Mouse (Mus musculus) heart, embryonic 13.5 days (tissue): ENCODE results near the gene Smyd3. TPM values are rescaled to one million over a fixed set of nuclear protein-coding genes. Genes with fewer than 3 reads are reported as not detected.

Experiments
- ATAC-seq: fragments of 200-750 bp; cut with Nextera tagmentation; 2 replicates; pipeline ENCODE4 v1.8.0; 2017; ENCODE audit warnings: moderate TSS enrichment; ENCODE audit not compliant: insufficient number of reproducible peaks, low FRiP score, low TSS enrichment; ENCODE audit errors: extremely low read depth
- H3K27ac ChIP-seq: fragments of 300-500 bp; sonication (generic); replicated peaks from 2 replicates; pipeline ENCODE4 v1.5.1; 2015; ENCODE audit warnings: moderate library complexity, mild to moderate bottlenecking, inconsistent platforms
- H3K27me3 ChIP-seq: fragments of 300-500 bp; sonication (generic); replicated peaks from 2 replicates; pipeline ENCODE4 v1.6.1; 2015; ENCODE audit warnings: mild to moderate bottlenecking, inconsistent platforms
- H3K36me3 ChIP-seq: fragments of 300-500 bp; sonication (generic); 2 replicates; pipeline ENCODE4 v1.6.1; 2015; ENCODE audit warnings: mild to moderate bottlenecking, inconsistent platforms
- H3K4me1 ChIP-seq: fragments of 300-500 bp; sonication (generic); 2 replicates; pipeline ENCODE4 v1.6.1; 2015; ENCODE audit warnings: inconsistent platforms
- H3K4me2 ChIP-seq: fragments of 300-500 bp; sonication (generic); 2 replicates; pipeline ENCODE4 v1.6.1; 2015; ENCODE audit warnings: inconsistent platforms, mild to moderate bottlenecking, moderate library complexity
- H3K4me3 ChIP-seq: fragments of 300-500 bp; sonication (generic); 2 replicates; pipeline ENCODE4 v1.5.1; 2015; ENCODE audit warnings: moderate library complexity, mild to moderate bottlenecking, inconsistent platforms
- H3K9ac ChIP-seq: fragments of 300-500 bp; sonication (generic); 2 replicates; pipeline ENCODE4 v1.6.1; 2015; ENCODE audit warnings: inconsistent platforms, mild to moderate bottlenecking, moderate library complexity
- H3K9me3 ChIP-seq: fragments of 300-500 bp; sonication (generic); 2 replicates; pipeline ENCODE4 v1.6.1; 2016; ENCODE audit warnings: inconsistent platforms
- WGBS: fragments of 180-500 bp; shearing (Covaris S2); methylation state at CpG from one replicate; pipeline ENCODE4 v1.1.7; 2015; ENCODE audit warnings: mixed read lengths; 5-methylcytosine and 5-hydroxymethylcytosine counted together
- polyA plus RNA-seq: library from polyadenylated mRNA; unstranded; fragments of >200 nt; fragmentation: Nextera tagmentation; extraction: Ambion mirVana; gene quantifications from 2 replicates; pipeline ENCODE4 v1.2.1, GENCODE M21; 2015

Gene Smyd3
- polyA plus RNA-seq, 1 experiment from 2014 or later = 9.6 TPM

GRCm38 (mm10) chr1:178929531-178929930 is 588.3 kb downstream of the Smyd3 start:
- H3K36me3 ChIP-seq = peaks cover 66% of the 10 kb centered on the region
- no peaks in the 10 kb centered on the region for H3K27me3 ChIP-seq
- H3K27ac ChIP-seq = no peak overlapping the region
- ATAC-seq = no peak
- no peak overlapping the region for H3K4me2 ChIP-seq
- H3K9ac ChIP-seq = no peak overlapping the region
- H3K9me3 ChIP-seq = no peaks in the 10 kb centered on the region
- H3K4me1 ChIP-seq = no peaks in the 10 kb centered on the region
- H3K4me3 ChIP-seq = no peak overlapping the region
- 39% methylated on average over 4 of the region's 4 CpGs for WGBS

GRCm38 (mm10) chr1:178924492-178925183 is 593.2 kb downstream of the Smyd3 start:
- 74% methylated on average over 8 of the region's 8 CpGs for WGBS
- Histone ChIP-seq H3K27ac (no peak overlapping the region), H3K4me2 (no peak overlapping the region), H3K9ac (no peak overlapping the region), H3K4me3 (no peak overlapping the region), H3K9me3 (no peaks in the 10 kb centered on the region), H3K27me3 (no peaks in the 10 kb centered on the region), H3K36me3 (peaks cover 42% of the 10 kb centered on the region), H3K4me1 (no peaks in the 10 kb centered on the region)
- no peak for ATAC-seq

DNA sequence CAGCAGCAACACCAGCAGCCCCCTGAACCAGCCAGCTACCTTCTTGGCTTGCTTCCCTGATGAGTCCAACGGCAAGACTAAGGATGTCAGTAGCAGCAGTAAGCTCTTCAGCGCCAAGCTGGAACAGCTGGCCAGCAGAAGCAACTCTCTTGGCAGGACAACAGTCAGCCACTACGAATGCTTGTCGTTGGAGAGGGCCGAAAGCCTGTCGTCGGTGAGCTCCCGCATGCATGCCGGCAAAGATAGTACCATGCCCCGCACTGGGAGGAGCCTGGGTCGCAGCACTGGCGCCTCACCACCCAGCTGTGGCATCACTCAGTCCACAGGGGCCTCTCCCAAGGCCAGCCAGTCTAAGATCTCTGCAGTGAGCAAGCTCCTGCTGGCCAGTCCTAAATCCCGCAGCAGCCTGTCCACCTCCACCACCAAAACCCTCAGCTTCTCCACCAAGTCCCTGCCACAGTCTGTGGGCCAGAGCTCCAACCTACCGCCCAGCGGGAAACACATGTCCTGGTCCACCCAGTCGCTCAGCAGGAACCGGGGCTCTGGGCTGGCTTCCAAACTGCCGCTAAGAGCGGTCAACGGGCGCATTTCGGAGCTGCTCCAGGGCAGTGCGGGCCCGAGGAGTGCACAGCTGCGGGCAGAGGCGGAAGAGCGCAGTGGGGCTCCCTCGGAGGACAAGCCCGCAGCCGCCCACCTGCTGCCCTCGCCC is 600.5 kb downstream of the Smyd3 start:
- H3K4me1 ChIP-seq = peaks cover 26% of the 10 kb centered on the region
- peak overlapping the region; percentile 18; the same call in 1 of the 2 replicates for H3K4me2 ChIP-seq
- no peak overlapping the region for H3K27ac ChIP-seq
- H3K36me3 ChIP-seq = peaks cover 80% of the 10 kb centered on the region
- H3K9me3 ChIP-seq = no peaks in the 10 kb centered on the region
- WGBS = 58% methylated on average over 31 of the region's 31 CpGs
- no peak overlapping the region for H3K4me3 ChIP-seq
- H3K27me3 ChIP-seq = peaks cover 14% of the 10 kb centered on the region; the same call in 1 of the 2 replicates
- H3K9ac ChIP-seq = peak overlapping the region; percentile 45; the same call in 1 of the 2 replicates
- no peak for ATAC-seq

GRCm38 (mm10) chr1:178915056-178915455 is 602.8 kb downstream of the Smyd3 start:
- Histone ChIP-seq H3K4me1 (peaks cover 26% of the 10 kb centered on the region), H3K9me3 (no peaks in the 10 kb centered on the region), H3K4me2 (no peak overlapping the region), H3K4me3 (no peak overlapping the region), H3K36me3 (peaks cover 72% of the 10 kb centered on the region), H3K9ac (no peak overlapping the region), H3K27me3 (peaks cover 14% of the 10 kb centered on the region; the same call in 1 of the 2 replicates), H3K27ac (no peak overlapping the region)
- 65% methylated on average over 12 of the region's 12 CpGs for WGBS
- ATAC-seq = no peak

DNA sequence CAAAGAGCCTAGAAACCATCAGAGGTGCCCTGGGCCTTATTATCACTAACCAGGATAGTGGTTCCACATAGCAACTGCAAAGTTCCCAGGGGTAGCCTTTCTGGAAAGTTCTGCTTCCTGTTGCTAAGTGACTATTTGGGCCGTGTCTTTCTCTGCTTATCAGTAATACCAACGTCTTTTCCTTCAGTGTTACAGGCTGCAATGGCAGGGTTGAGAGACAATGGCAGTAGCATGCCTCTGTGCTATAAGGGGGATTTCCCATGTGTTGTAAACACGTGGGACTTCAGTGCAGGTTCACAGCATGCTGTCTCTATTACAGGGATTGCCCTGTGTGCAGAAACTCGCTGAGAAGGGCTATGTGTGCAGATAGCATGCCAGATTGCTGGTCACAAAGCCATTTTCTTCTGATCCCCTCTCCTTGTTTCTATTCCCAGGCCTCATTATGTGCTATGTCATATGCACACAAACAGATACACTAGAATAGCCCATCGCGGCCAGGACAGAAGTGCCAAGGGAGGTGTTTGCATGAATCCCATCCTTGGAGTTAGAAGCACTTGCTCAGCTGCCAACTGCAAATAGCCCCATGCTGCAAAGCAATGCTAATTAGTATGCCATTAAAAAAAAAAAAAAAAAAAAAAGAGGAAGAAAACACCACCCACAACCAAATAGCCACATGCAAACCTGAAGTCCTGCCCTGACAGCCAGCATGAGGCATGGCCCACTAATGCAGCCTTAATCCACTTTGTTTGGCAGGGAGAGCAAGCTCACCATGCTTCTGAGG is 604.7 kb downstream of the Smyd3 start:
- H3K27me3 ChIP-seq = peaks cover 14% of the 10 kb centered on the region; the same call in 1 of the 2 replicates
- no peak overlapping the region for H3K27ac ChIP-seq
- H3K9me3 ChIP-seq = no peaks in the 10 kb centered on the region
- H3K9ac ChIP-seq = no peak overlapping the region
- peaks cover 26% of the 10 kb centered on the region for H3K4me1 ChIP-seq
- H3K4me3 ChIP-seq = no peak overlapping the region
- H3K36me3 ChIP-seq = peaks cover 54% of the 10 kb centered on the region
- ATAC-seq = no peak
- WGBS = 33% methylated on average over 6 of the region's 6 CpGs
- no peak overlapping the region for H3K4me2 ChIP-seq

- Histone ChIP-seq H3K27ac (no peak overlapping the region), H3K36me3 (peaks cover 32% of the 10 kb centered on the region), H3K27me3 (peaks cover 8% of the 10 kb centered on the region; the same call in 1 of the 2 replicates), H3K9me3 (no peaks in the 10 kb centered on the region), H3K4me3 (no peak overlapping the region), H3K4me2 (no peak overlapping the region), H3K9ac (no peak overlapping the region), H3K4me1 (peaks cover 9% of the 10 kb centered on the region)
- 60% methylated on average over 14 of the region's 14 CpGs for WGBS
- no peak for ATAC-seq
These were observed 606.9 kb downstream of the Smyd3 start for GRCm38 (mm10) chr1:178910951-178911350.

Other genes starting within 250 kb of the Smyd3 start
- gene Tfb2m, start 28.2 kb upstream of the Smyd3 start, polyA plus RNA-seq = 20.2 and 24.8 TPM in 2 replicates
- 16.0 and 16.6 TPM in 2 replicates for gene Cnst, start 28.3 kb upstream of the Smyd3 start, polyA plus RNA-seq
- 76.8 and 85.8 TPM in 2 replicates for gene Sccpdh, start 150.2 kb upstream of the Smyd3 start, polyA plus RNA-seq
- 0.06 TPM in 1 of 2 replicates, not detected in the other for gene Kif28, start 227.2 kb upstream of the Smyd3 start, polyA plus RNA-seq